Mouse (Mus musculus): ENCODE measurements around the gene Rabl3. TPM values are rescaled to one million over a fixed set of nuclear protein-coding genes. Genes with fewer than 3 reads are reported as not detected.
A peak's percentile ranks its signal among the peaks of the same experiment; 100 is the strongest.

Gene Rabl3
- polyA plus RNA-seq, 1 experiment, result 8.6 TPM

- 94% methylated on average over 12 of the region's 12 CpGs for WGBS
- DNase-seq, result no peak
- TF ChIP-seq CTCF (IDR thresholded peaks at IDR 0.05; ENCODE audit: borderline replicate concordance, insufficient read depth, low read depth, low read length), result no peak
- TF ChIP-seq POLR2A (IDR thresholded peaks at IDR 0.05; ENCODE audit: borderline replicate concordance, insufficient read depth, low read length), result no peak
- no peaks in the 10 kb centered on the region for H3K27me3 ChIP-seq (ENCODE audit: control insufficient read depth, insufficient read depth, low read length)
- no peak overlapping the region for H3K27ac ChIP-seq (ENCODE audit: insufficient read depth, low read length)
- H3K4me3 ChIP-seq (replicated peaks; ENCODE audit: insufficient read depth, low read depth, low read length), result no peak overlapping the region
- H3K4me1 ChIP-seq (ENCODE audit: control insufficient read depth, insufficient read depth, low read length), result peaks cover 3% of the 10 kb centered on the region; the same call in 1 of the 2 replicates
These were observed 32.6 kb downstream of the Rabl3 start for GRCm38 (mm10) chr16:37572117-37572754.

- peaks cover 3% of the 10 kb centered on the region; the same call in 1 of the 2 replicates for H3K4me1 ChIP-seq (ENCODE audit: control insufficient read depth, insufficient read depth, low read length)
- TF ChIP-seq POLR2A (IDR thresholded peaks at IDR 0.05; ENCODE audit: borderline replicate concordance, insufficient read depth, low read length) (no peak), CTCF (IDR thresholded peaks at IDR 0.05; ENCODE audit: borderline replicate concordance, insufficient read depth, low read depth, low read length) (0 out of 2 replicates have a peak, but pooled peaks have one; percentile 24)
- no peaks in the 10 kb centered on the region for H3K27me3 ChIP-seq (ENCODE audit: control insufficient read depth, insufficient read depth, low read length)
- H3K27ac ChIP-seq (ENCODE audit: insufficient read depth, low read length), result no peak overlapping the region
- no peak for DNase-seq
- no peak overlapping the region for H3K4me3 ChIP-seq (replicated peaks; ENCODE audit: insufficient read depth, low read depth, low read length)
- 94% methylated on average over 5 of the region's 5 CpGs for WGBS
These were observed 33.4 kb downstream of the Rabl3 start for GRCm38 (mm10) chr16:37573061-37573460.

GRCm38 (mm10) chr16:37575325-37575724, 35.6 kb downstream of the Rabl3 start:
- no peak for DNase-seq
- TF ChIP-seq CTCF (IDR thresholded peaks at IDR 0.05; ENCODE audit: borderline replicate concordance, insufficient read depth, low read depth, low read length) (no peak), POLR2A (IDR thresholded peaks at IDR 0.05; ENCODE audit: borderline replicate concordance, insufficient read depth, low read length) (no peak)
- H3K4me3 ChIP-seq (replicated peaks; ENCODE audit: insufficient read depth, low read depth, low read length), result no peak overlapping the region
- H3K27me3 ChIP-seq (ENCODE audit: control insufficient read depth, insufficient read depth, low read length), result no peaks in the 10 kb centered on the region
- H3K4me1 ChIP-seq (ENCODE audit: control insufficient read depth, insufficient read depth, low read length), result peaks cover 3% of the 10 kb centered on the region
- no peak overlapping the region for H3K27ac ChIP-seq (ENCODE audit: insufficient read depth, low read length)
- WGBS, result 75% methylated on average over 3 of the region's 3 CpGs

GRCm38 (mm10) chr16:37579591-37579990, 39.9 kb downstream of the Rabl3 start:
- Histone ChIP-seq H3K4me3 (replicated peaks; ENCODE audit: insufficient read depth, low read depth, low read length) (no peak overlapping the region), H3K27ac (ENCODE audit: insufficient read depth, low read length) (no peak overlapping the region), H3K4me1 (ENCODE audit: control insufficient read depth, insufficient read depth, low read length) (peaks cover 11% of the 10 kb centered on the region), H3K27me3 (ENCODE audit: control insufficient read depth, insufficient read depth, low read length) (no peaks in the 10 kb centered on the region)
- TF ChIP-seq POLR2A (IDR thresholded peaks at IDR 0.05; ENCODE audit: borderline replicate concordance, insufficient read depth, low read length) (no peak), CTCF (IDR thresholded peaks at IDR 0.05; ENCODE audit: borderline replicate concordance, insufficient read depth, low read depth, low read length) (no peak)
- 92% methylated on average over 1 of the region's 1 CpGs for WGBS
- no peak for DNase-seq

- no peak within 1 kb of the TSS for H3K4me3 ChIP-seq (replicated peaks; ENCODE audit: insufficient read depth, low read depth, low read length)
- H3K27ac ChIP-seq (ENCODE audit: insufficient read depth, low read length), result no peak within 1 kb of the TSS
- peaks cover 11% of the 10 kb centered on the region for H3K4me1 ChIP-seq (ENCODE audit: control insufficient read depth, insufficient read depth, low read length)
- 88% methylated on average over 4 of the region's 4 CpGs for WGBS
- no peaks in the 10 kb centered on the region for H3K27me3 ChIP-seq (ENCODE audit: control insufficient read depth, insufficient read depth, low read length)
- TF ChIP-seq CTCF (IDR thresholded peaks at IDR 0.05; ENCODE audit: borderline replicate concordance, insufficient read depth, low read depth, low read length) (no peak), POLR2A (IDR thresholded peaks at IDR 0.05; ENCODE audit: borderline replicate concordance, insufficient read depth, low read length) (no peak)
- no peak for DNase-seq
These were observed 40.3 kb downstream of the Rabl3 start, which contains the start of gene Hgd for GRCm38 (mm10) chr16:37579994-37580393. Hgd (plus strand) TSS chr16:37580153.

- TF ChIP-seq CTCF (IDR thresholded peaks at IDR 0.05; ENCODE audit: borderline replicate concordance, insufficient read depth, low read depth, low read length) (no peak), POLR2A (IDR thresholded peaks at IDR 0.05; ENCODE audit: borderline replicate concordance, insufficient read depth, low read length) (no peak)
- 90% methylated on average over 4 of the region's 4 CpGs for WGBS
- Histone ChIP-seq H3K27ac (ENCODE audit: insufficient read depth, low read length) (no peak overlapping the region), H3K27me3 (ENCODE audit: control insufficient read depth, insufficient read depth, low read length) (no peaks in the 10 kb centered on the region), H3K4me1 (ENCODE audit: control insufficient read depth, insufficient read depth, low read length) (peaks cover 18% of the 10 kb centered on the region), H3K4me3 (replicated peaks; ENCODE audit: insufficient read depth, low read depth, low read length) (no peak overlapping the region)
- DNase-seq, result no peak
These were observed 41.0 kb downstream of the Rabl3 start for GRCm38 (mm10) chr16:37580651-37581050.

- Histone ChIP-seq H3K4me3 (replicated peaks; ENCODE audit: insufficient read depth, low read depth, low read length) (no peak overlapping the region), H3K4me1 (ENCODE audit: control insufficient read depth, insufficient read depth, low read length) (peaks cover 16% of the 10 kb centered on the region), H3K27me3 (ENCODE audit: control insufficient read depth, insufficient read depth, low read length) (no peaks in the 10 kb centered on the region), H3K27ac (ENCODE audit: insufficient read depth, low read length) (no peak overlapping the region)
- DNase-seq, result no peak
- WGBS, result 91% methylated on average over 3 of the region's 3 CpGs
- TF ChIP-seq CTCF (IDR thresholded peaks at IDR 0.05; ENCODE audit: borderline replicate concordance, insufficient read depth, low read depth, low read length) (no peak), POLR2A (IDR thresholded peaks at IDR 0.05; ENCODE audit: borderline replicate concordance, insufficient read depth, low read length) (no peak)
These were observed 42.2 kb downstream of the Rabl3 start for GRCm38 (mm10) chr16:37581901-37582300.

GRCm38 (mm10) chr16:37583306-37583705, 43.6 kb downstream of the Rabl3 start:
- 99% methylated on average over 3 of the region's 3 CpGs for WGBS
- Histone ChIP-seq H3K27ac (ENCODE audit: insufficient read depth, low read length) (no peak overlapping the region), H3K27me3 (ENCODE audit: control insufficient read depth, insufficient read depth, low read length) (no peaks in the 10 kb centered on the region), H3K4me1 (ENCODE audit: control insufficient read depth, insufficient read depth, low read length) (peaks cover 16% of the 10 kb centered on the region), H3K4me3 (replicated peaks; ENCODE audit: insufficient read depth, low read depth, low read length) (no peak overlapping the region)
- no peak for DNase-seq
- no peak for TF ChIP-seq CTCF (IDR thresholded peaks at IDR 0.05; ENCODE audit: borderline replicate concordance, insufficient read depth, low read depth, low read length)
- TF ChIP-seq POLR2A (IDR thresholded peaks at IDR 0.05; ENCODE audit: borderline replicate concordance, insufficient read depth, low read length), result no peak
